Mouse (Mus musculus) ES-E14 (cell line): ENCODE measurements around the gene Nlrp9c. TPM values are rescaled to one million over a fixed set of nuclear protein-coding genes. Genes with fewer than 3 reads are reported as not detected.
"Not testable (repeated sequence)": the region's sequence is repeated elsewhere in the genome, so short reads cannot be mapped to it uniquely, and the experiment has no call there.

ENCODE experiments used
- DNase-seq: peaks from one replicate; pipeline ENCODE4 v3.0.0-alpha.2; 2013; ENCODE audit warnings: low read depth, low spot score
- H3K27ac ChIP-seq: 2 replicates; pipeline ENCODE4 v1.5.1; 2012; ENCODE audit warnings: low read depth, mild to moderate bottlenecking, low read length, moderate library complexity, mixed read lengths; ENCODE audit not compliant: poor library complexity, insufficient read depth, severe bottlenecking
- H3K36me3 ChIP-seq: 2 replicates; pipeline ENCODE4 v1.6.1; 2012; ENCODE audit warnings: mild to moderate bottlenecking, low read length, moderate library complexity, mixed read lengths; ENCODE audit not compliant: control insufficient read depth, poor library complexity, insufficient read depth, severe bottlenecking
- H3K4me1 ChIP-seq, 2 experiments: fragments of 150-350 bp in 1 of 2; sonication (generic) in 1 of 2; 2 replicates each; pipeline ENCODE4 v1.6.1; 2012; ENCODE audit warnings: low read length in 2 of 2, mild to moderate bottlenecking in 1 of 2, mixed read lengths in 1 of 2; ENCODE audit not compliant: control insufficient read depth in 2 of 2, insufficient read depth in 2 of 2, poor library complexity in 1 of 2
- H3K4me3 ChIP-seq, 2 experiments: fragments of 150-350 bp in 1 of 2; sonication (generic) in 1 of 2; 2 replicates each; pipeline ENCODE4 v1.5.1; 2012; ENCODE audit warnings: low read length in 2 of 2, low read depth in 1 of 2, mild to moderate bottlenecking in 1 of 2, mixed read lengths in 1 of 2; ENCODE audit not compliant: insufficient read depth in 1 of 2, poor library complexity in 1 of 2, severe bottlenecking in 1 of 2
- H3K9ac ChIP-seq: 2 replicates; pipeline ENCODE4 v1.6.1; 2012; ENCODE audit warnings: low read depth, mild to moderate bottlenecking, low read length, mixed read lengths; ENCODE audit not compliant: poor library complexity, insufficient read depth, severe bottlenecking
- H3K9me3 ChIP-seq: fragments of 150-350 bp; sonication (generic); 2 replicates; pipeline ENCODE4 v1.6.1; 2012; ENCODE audit warnings: low read depth, mild to moderate bottlenecking, low read length; ENCODE audit not compliant: control insufficient read depth, insufficient read depth
- ZC3H11A ChIP-seq: IDR thresholded peaks from 2 replicates; pipeline ENCODE4 v1.6.1; 2012; ENCODE audit warnings: low read depth, mild to moderate bottlenecking, inconsistent platforms, low read length, borderline replicate concordance
- ZNF384 ChIP-seq: IDR thresholded peaks from 2 replicates; pipeline ENCODE4 v1.6.1; 2012; ENCODE audit warnings: low read depth, low read length, inconsistent platforms
- in situ Hi-C, 2 experiments: fragments of 600-800 bp; cut with MboI; formaldehyde crosslinking; loops; one replicate each; pipeline ENCODE4 v1.15.1; 2025; ENCODE audit warnings: low sequenced_read_pairs in 2 of 2, inconsistent platforms in 1 of 2; ENCODE audit not compliant: unreplicated experiment in 2 of 2
- total RNA-seq: library from RNA; depleted of rRNA; stranded (reverse); fragments of 300-350 nt; gene quantifications from 2 replicates; pipeline ENCODE4 v1.2.3, GENCODE M21; 2012

Gene Nlrp9c
- total RNA-seq, 1 experiment: 0.13 TPM

DNA sequence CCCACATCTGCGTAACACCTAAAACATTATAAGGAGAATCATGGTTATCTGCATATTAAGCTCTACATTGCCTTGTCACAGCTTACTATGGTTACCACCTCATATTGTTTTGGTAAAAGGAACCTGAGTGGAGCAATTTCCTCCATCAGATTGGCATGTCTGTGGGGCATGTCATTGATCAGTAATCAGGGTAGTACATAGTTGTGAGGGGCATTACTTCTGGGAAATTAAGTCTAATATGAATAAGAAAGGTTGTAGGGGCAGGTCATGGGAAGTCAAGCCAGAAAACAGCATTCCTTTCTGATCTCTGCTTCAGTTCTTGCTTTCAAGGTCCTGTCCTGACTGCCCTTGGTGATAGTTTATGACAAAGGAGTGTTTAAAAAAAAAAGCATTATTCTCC is 22.7 kb downstream of the Nlrp9c start:
- Histone ChIP-seq H3K36me3 (no peaks in the 10 kb centered on the region), H3K27ac (no peak overlapping the region), H3K4me3 (no peak overlapping the region), H3K9ac (no peak overlapping the region), H3K4me1 (no peaks in the 10 kb centered on the region), H3K9me3 (no peaks in the 10 kb centered on the region)
- no peak for DNase-seq
- in situ Hi-C loops: no loop called here
- TF ChIP-seq ZC3H11A (no peak), ZNF384 (peak; percentile 44; the same call in 1 of the 2 replicates)

DNA sequence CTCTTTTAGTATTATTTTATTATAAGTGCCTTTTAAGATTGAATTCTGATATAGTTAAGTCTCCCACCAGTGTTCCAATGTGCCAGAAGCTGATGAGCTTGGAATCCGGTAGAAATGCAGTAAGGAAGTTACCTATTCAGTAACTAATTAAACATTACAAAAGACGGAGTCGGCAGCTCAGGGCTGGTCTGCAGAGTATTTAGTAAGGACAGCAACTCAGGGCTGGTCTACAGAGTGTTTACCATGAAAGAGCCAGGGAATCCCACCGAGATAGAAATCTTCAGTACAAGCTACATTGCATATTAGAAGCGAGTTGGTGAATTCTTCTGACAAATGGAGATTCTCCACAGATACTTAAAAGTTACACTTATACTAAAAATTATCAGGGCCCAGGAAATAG is 30.3 kb downstream of the Nlrp9c start:
- H3K9me3 ChIP-seq, H3K27ac ChIP-seq, H3K4me1 ChIP-seq, in situ Hi-C loops, H3K4me3 ChIP-seq, DNase-seq, H3K9ac ChIP-seq, H3K36me3 ChIP-seq: not testable (repeated sequence)

DNA sequence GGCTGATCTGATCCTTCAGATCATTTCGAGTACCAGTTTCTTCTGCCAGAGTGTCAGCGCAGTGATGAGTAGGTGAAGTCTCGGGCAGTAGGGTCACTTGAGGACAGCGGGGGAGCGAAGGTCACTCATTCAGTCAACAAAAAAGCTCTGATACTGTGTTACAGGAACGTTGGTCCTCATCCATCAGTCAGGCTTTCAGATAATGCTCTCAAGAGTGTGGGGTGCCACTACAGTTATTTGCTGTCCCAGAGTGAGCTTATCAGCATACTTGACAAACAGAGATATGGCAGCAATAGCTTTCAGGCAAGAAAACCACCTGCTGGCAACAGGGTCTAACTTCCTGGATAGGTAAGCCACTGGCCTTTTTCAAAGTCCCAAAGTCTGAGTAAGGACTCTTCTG is 46.8 kb downstream of the Nlrp9c start:
- H3K4me3 ChIP-seq, H3K9ac ChIP-seq, DNase-seq, H3K9me3 ChIP-seq, H3K27ac ChIP-seq, H3K4me1 ChIP-seq, in situ Hi-C loops, H3K36me3 ChIP-seq: not testable (repeated sequence)

DNA sequence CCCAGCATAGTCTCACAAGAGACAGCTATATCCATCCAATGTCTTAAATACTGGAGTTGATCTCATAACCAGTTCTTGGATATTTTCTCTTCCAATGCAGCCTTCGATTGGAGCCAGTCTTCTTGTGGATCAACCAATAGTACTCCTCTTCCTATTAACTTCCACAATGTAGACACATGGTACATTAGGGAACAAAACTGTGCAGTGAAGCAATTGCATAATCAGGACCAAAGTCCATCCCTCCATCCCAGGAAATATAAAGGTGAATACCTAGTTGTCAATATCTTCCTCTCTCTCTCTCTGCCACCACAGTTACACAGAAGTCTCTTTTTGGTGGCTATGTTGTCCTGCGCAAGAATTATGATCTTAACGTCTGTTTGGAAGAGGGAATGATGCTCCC is 51.2 kb downstream of the Nlrp9c start:
- DNase-seq, H3K4me1 ChIP-seq, H3K27ac ChIP-seq, H3K36me3 ChIP-seq, H3K9me3 ChIP-seq, in situ Hi-C loops, H3K4me3 ChIP-seq, H3K9ac ChIP-seq: not testable (repeated sequence)

DNA sequence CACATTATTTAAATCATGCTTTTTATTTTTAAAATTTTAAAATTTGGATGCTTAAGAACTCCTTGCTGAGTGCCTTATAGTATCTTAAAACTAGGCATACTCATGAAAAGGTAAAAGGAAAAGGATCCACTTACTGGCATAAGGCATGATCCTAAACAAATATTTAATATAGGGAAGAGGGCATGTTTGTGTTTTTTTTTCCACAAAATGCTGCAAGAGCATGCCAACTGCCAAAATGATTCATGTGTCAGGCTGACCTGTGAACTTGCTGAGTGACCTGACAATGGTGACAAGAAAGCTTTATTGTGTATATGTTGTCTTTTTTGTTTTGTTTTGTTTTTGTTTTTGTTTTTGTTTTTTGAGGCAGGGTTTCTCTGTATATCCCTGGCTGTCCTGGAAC is 53.3 kb downstream of the Nlrp9c start:
- H3K4me1 ChIP-seq, H3K9me3 ChIP-seq, in situ Hi-C loops, DNase-seq, H3K36me3 ChIP-seq, H3K4me3 ChIP-seq, H3K9ac ChIP-seq, H3K27ac ChIP-seq: not testable (repeated sequence)

DNA sequence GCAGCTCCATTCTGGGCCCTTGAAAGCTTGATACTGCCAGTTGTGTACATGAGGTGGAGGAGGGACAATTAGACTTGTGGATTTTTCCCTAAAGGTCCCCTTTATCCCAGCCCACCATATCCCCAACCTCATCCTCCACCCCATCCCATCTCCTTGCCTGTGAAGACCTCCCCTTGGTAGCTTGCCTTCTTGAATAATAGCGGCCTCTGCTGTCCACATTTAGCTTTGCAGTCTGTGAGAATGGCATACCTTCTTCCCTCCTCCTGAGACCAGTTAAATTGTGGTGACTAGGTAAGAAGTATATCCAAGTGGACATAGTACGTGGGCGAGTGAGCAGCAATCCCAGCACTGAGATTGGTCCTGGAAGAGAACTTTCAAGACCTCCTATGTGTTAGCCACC is 83.1 kb downstream of the Nlrp9c start:
- H3K4me1 ChIP-seq, H3K36me3 ChIP-seq, H3K9me3 ChIP-seq, H3K4me3 ChIP-seq, H3K9ac ChIP-seq, H3K27ac ChIP-seq, in situ Hi-C loops: not testable (repeated sequence)
- DNase-seq: peak; percentile 41
- TF ChIP-seq ZC3H11A: 0 out of 2 replicates have a peak, but pooled peaks have one; percentile 38

DNA sequence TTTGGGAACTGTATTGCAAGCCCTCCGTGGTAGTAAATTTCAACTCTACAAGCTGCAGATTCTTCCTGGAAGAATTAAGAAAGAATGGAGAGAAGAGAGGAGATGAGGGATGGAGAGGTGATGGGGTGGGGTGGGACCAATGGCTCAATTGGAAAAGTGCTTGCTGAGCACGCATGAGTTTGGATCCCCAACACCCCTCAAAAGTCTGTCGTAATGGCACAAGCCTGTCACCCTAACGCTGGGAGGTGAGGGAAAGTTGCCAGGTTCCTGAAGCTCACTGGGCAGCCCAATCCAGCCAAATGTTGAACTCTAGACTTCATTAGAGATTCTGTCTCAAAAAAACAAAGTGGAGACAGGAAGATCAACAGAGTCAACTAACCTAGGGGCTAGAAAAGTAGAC is 87.7 kb downstream of the Nlrp9c start:
- H3K4me3 ChIP-seq, H3K36me3 ChIP-seq, H3K27ac ChIP-seq, DNase-seq, H3K9me3 ChIP-seq, H3K4me1 ChIP-seq, in situ Hi-C loops, H3K9ac ChIP-seq: not testable (repeated sequence)

DNA sequence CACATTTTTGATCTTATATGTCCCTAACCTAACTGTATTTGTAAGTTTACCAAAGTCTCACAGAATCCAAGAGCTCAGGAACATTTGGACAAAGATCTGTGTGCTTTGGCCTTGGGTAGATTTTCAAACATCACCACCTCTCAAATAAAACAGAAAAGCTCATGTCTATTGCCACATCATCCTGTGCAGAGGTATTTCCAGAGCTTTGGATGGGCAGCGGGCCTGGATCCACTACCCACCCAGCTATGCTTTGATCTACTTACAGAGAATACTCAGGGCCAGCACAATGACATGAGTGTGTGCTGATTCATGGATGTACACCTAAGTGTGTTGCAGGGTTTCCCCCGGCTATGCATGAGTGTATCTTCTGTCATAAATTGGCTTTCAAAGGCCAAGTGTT is 88.3 kb downstream of the Nlrp9c start:
- H3K9me3 ChIP-seq, H3K36me3 ChIP-seq, H3K9ac ChIP-seq, DNase-seq, H3K4me3 ChIP-seq, H3K27ac ChIP-seq, in situ Hi-C loops, H3K4me1 ChIP-seq: not testable (repeated sequence)
